Mouse (Mus musculus) thymus, adult 2 months (tissue): ENCODE data around the gene Tmem132d. TPM values are rescaled to one million over a fixed set of nuclear protein-coding genes. Genes with fewer than 3 reads are reported as not detected.

ENCODE experiments used
- DNase-seq: peaks from one replicate; pipeline ENCODE4 v3.0.0; 2021
- H3K27ac ChIP-seq: fragments of 200-500 bp; 2 replicates; pipeline ENCODE4 v1.5.1; 2012; ENCODE audit warnings: low read length, control low read depth; ENCODE audit not compliant: control insufficient read depth, insufficient read depth
- H3K27me3 ChIP-seq: fragments of 200-500 bp; 2 replicates; pipeline ENCODE4 v1.6.1; 2012; ENCODE audit warnings: mild to moderate bottlenecking, low read length, moderate library complexity, mixed read lengths; ENCODE audit not compliant: control insufficient read depth, insufficient read depth
- H3K36me3 ChIP-seq: fragments of 200-500 bp; 2 replicates; pipeline ENCODE4 v1.6.1; 2012; ENCODE audit warnings: mild to moderate bottlenecking, low read length, moderate library complexity; ENCODE audit not compliant: control insufficient read depth, insufficient read depth
- H3K4me1 ChIP-seq: fragments of 200-500 bp; replicated peaks from 2 replicates; pipeline ENCODE4 v1.6.1; 2012; ENCODE audit warnings: low read length; ENCODE audit not compliant: control insufficient read depth, insufficient read depth
- H3K4me3 ChIP-seq: fragments of 200-500 bp; 2 replicates; pipeline ENCODE4 v1.5.1; 2012; ENCODE audit warnings: mild to moderate bottlenecking, low read length, control low read depth, moderate library complexity; ENCODE audit not compliant: control insufficient read depth, insufficient read depth
- CTCF ChIP-seq: fragments of 200-500 bp; IDR thresholded peaks from 2 replicates; pipeline ENCODE4 v1.5.1; 2012; ENCODE audit warnings: mild to moderate bottlenecking, control low read depth, low read length, moderate library complexity, borderline replicate concordance; ENCODE audit not compliant: control insufficient read depth, poor library complexity, insufficient read depth; ENCODE audit errors: extremely low read depth
- POLR2A ChIP-seq: fragments of 200-500 bp; IDR thresholded peaks from 2 replicates; pipeline ENCODE4 v1.6.1; 2012; ENCODE audit warnings: mild to moderate bottlenecking, low read length, control low read depth, moderate library complexity; ENCODE audit not compliant: control insufficient read depth, poor library complexity, insufficient read depth; ENCODE audit errors: extremely low read depth
- WGBS: fragments of 180-500 bp; shearing (Covaris S2); methylation state at CpG from one replicate; pipeline ENCODE4 v1.1.7; 2018; 5-methylcytosine and 5-hydroxymethylcytosine counted together
- polyA plus RNA-seq: library from polyadenylated mRNA; depleted of rRNA; stranded (reverse); fragments of >200 nt; gene quantifications from 2 replicates; pipeline ENCODE4 v1.2.3, GENCODE M21; 2012

The Tmem132d gene
- polyA plus RNA-seq, 1 experiment: 0.07 TPM

- no peak for DNase-seq
- Histone ChIP-seq H3K4me1 (no peaks in the 10 kb centered on the region), H3K27ac (no peak overlapping the region), H3K27me3 (no peaks in the 10 kb centered on the region), H3K36me3 (no peaks in the 10 kb centered on the region), H3K4me3 (no peak overlapping the region)
- TF ChIP-seq POLR2A: no peak
- TF ChIP-seq CTCF: no peak
- WGBS: 22% methylated on average over 2 of the region's 2 CpGs
Observed at GRCm38 (mm10) chr5:128205716-128206115, 227.2 kb downstream of the Tmem132d start.

GRCm38 (mm10) chr5:128204685-128205320 is 228.1 kb downstream of the Tmem132d start:
- 92% methylated on average over 17 of the region's 17 CpGs for WGBS
- TF ChIP-seq CTCF (no peak), POLR2A (no peak)
- Histone ChIP-seq H3K27me3 (no peaks in the 10 kb centered on the region), H3K36me3 (no peaks in the 10 kb centered on the region), H3K4me3 (no peak overlapping the region), H3K4me1 (no peaks in the 10 kb centered on the region), H3K27ac (no peak overlapping the region)
- DNase-seq: no peak

GRCm38 (mm10) chr5:128203879-128204581 is 228.8 kb downstream of the Tmem132d start:
- WGBS: 75% methylated on average over 9 of the region's 9 CpGs
- Histone ChIP-seq H3K27me3 (no peaks in the 10 kb centered on the region), H3K4me1 (no peaks in the 10 kb centered on the region), H3K4me3 (no peak overlapping the region), H3K27ac (no peak overlapping the region), H3K36me3 (no peaks in the 10 kb centered on the region)
- no peak for DNase-seq
- TF ChIP-seq CTCF (no peak), POLR2A (no peak)

DNA sequence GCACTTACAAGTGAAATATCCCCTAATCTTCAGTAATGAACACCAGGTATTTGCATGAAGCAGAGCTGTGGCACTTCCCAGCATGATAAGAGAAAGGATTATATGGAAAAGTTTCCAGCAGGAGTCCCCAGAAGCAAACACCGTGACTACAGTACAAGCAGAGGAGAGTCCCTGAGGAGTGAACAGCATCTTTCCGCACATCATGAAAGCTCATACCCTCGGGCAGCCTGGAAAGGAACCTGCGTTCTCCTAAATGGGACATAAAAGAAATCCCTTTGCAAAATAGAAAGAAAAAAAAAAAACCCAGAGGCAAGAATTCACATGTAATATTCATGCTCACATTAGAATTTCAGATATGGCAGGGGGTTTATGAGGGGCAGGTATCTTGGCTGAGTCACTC is 238.8 kb downstream of the Tmem132d start:
- no peak overlapping the region for H3K27ac ChIP-seq
- no peak for TF ChIP-seq CTCF
- no peaks in the 10 kb centered on the region for H3K4me1 ChIP-seq
- 90% methylated on average over 4 of the region's 4 CpGs for WGBS
- H3K36me3 ChIP-seq: no peaks in the 10 kb centered on the region
- no peak for DNase-seq
- H3K4me3 ChIP-seq: no peak overlapping the region
- no peaks in the 10 kb centered on the region for H3K27me3 ChIP-seq

DNA sequence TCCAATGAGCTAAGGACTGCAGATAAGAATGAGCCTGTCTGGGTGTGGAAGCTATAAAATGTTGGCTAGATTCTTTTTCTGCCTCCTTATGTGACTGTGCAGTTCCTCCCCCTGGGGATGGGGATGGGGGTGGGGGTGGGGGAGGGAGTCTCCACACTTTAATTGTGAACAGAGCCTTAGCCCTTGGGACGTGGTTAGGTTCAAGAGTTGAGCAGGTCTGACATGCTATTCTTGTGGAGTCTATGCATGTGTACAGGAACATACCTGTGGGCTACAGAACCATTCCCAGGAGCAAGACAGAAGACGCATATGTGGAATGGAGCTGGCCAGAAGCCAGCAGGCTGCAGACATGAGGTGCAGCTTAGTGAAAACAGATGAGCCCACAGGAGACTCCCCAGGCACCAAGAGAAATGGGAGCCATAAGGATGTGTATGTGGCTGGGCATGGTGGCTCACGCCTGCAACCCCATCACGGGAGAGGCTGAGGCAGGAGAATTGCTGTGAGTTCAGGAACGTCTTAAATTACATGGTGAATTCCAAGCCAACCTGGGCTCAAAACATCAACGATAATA is 240.3 kb downstream of the Tmem132d start:
- DNase-seq: no peak
- WGBS: 86% methylated on average over 6 of the region's 6 CpGs
- Histone ChIP-seq H3K4me3 (no peak overlapping the region), H3K27me3 (no peaks in the 10 kb centered on the region), H3K27ac (no peak overlapping the region), H3K4me1 (no peaks in the 10 kb centered on the region), H3K36me3 (no peaks in the 10 kb centered on the region)
- TF ChIP-seq POLR2A (no peak), CTCF (no peak)

GRCm38 (mm10) chr5:128191710-128192109 is 241.2 kb downstream of the Tmem132d start:
- 91% methylated on average over 9 of the region's 9 CpGs for WGBS
- TF ChIP-seq CTCF: no peak
- TF ChIP-seq POLR2A: no peak
- no peak for DNase-seq

More at GRCm38 (mm10) chr5:128191710-128192109, 241.2 kb downstream of the Tmem132d start:
- Histone ChIP-seq H3K36me3 (no peaks in the 10 kb centered on the region), H3K27ac (no peak overlapping the region), H3K27me3 (no peaks in the 10 kb centered on the region), H3K4me1 (no peaks in the 10 kb centered on the region), H3K4me3 (no peak overlapping the region)
